Mouse (Mus musculus) heart, embryonic 16.5 days (tissue): ENCODE data around the gene Olfr975. TPM values are rescaled to one million over a fixed set of nuclear protein-coding genes. Genes with fewer than 3 reads are reported as not detected.
"Not testable (repeated sequence)": the region's sequence is repeated elsewhere in the genome, so short reads cannot be mapped to it uniquely, and the experiment has no call there.

ENCODE experiments used
- ATAC-seq: fragments of 200-750 bp; cut with Nextera tagmentation; replicated peaks from 2 replicates; pipeline ENCODE4 v1.8.0; 2017; ENCODE audit warnings: moderate number of reproducible peaks; ENCODE audit not compliant: insufficient read depth, low FRiP score; ENCODE audit errors: extremely low read depth
- H3K27ac ChIP-seq: fragments of 300-500 bp; sonication (generic); 2 replicates; pipeline ENCODE4 v1.5.1; 2014; ENCODE audit warnings: mild to moderate bottlenecking, low read length, control low read depth, moderate library complexity
- H3K27me3 ChIP-seq: fragments of 300-500 bp; sonication (generic); 2 replicates; pipeline ENCODE4 v1.6.1; 2014; ENCODE audit warnings: low read length, mixed read lengths; ENCODE audit not compliant: control insufficient read depth, insufficient read depth
- H3K36me3 ChIP-seq: fragments of 300-500 bp; sonication (generic); 2 replicates; pipeline ENCODE4 v1.6.1; 2014; ENCODE audit not compliant: control insufficient read depth, insufficient read depth
- H3K4me1 ChIP-seq: fragments of 300-500 bp; sonication (generic); 2 replicates; pipeline ENCODE4 v1.6.1; 2014; ENCODE audit warnings: low read length, mixed read lengths; ENCODE audit not compliant: control insufficient read depth, insufficient read depth
- H3K4me2 ChIP-seq: fragments of 300-500 bp; sonication (generic); 2 replicates; pipeline ENCODE4 v1.6.1; 2014; ENCODE audit warnings: low read depth, mild to moderate bottlenecking, control low read depth, low read length
- H3K4me3 ChIP-seq: fragments of 300-500 bp; sonication (generic); 2 replicates; pipeline ENCODE4 v1.5.1; 2014; ENCODE audit warnings: mild to moderate bottlenecking, control low read depth, low read length
- H3K9ac ChIP-seq: fragments of 300-500 bp; sonication (generic); 2 replicates; pipeline ENCODE4 v1.6.1; 2014; ENCODE audit warnings: low read length, control low read depth
- H3K9me3 ChIP-seq: fragments of 300-500 bp; sonication (generic); replicated peaks from 2 replicates; pipeline ENCODE4 v1.6.1; 2016; ENCODE audit warnings: low read length; ENCODE audit not compliant: control insufficient read depth
- WGBS: fragments of 180-500 bp; shearing (Covaris S2); extraction: QIAGEN DNeasy Blood & Tissue Kit; methylation state at CpG from one replicate; pipeline ENCODE4 v1.1.7; 2014; 5-methylcytosine and 5-hydroxymethylcytosine counted together
- polyA plus RNA-seq: library from polyadenylated mRNA; unstranded; fragments of >200 nt; fragmentation: Nextera tagmentation; extraction: Ambion mirVana; gene quantifications from 2 replicates; pipeline ENCODE4 v1.2.1, GENCODE M21; 2015

Olfr975 gene
- not detected in 2 replicates for polyA plus RNA-seq

DNA sequence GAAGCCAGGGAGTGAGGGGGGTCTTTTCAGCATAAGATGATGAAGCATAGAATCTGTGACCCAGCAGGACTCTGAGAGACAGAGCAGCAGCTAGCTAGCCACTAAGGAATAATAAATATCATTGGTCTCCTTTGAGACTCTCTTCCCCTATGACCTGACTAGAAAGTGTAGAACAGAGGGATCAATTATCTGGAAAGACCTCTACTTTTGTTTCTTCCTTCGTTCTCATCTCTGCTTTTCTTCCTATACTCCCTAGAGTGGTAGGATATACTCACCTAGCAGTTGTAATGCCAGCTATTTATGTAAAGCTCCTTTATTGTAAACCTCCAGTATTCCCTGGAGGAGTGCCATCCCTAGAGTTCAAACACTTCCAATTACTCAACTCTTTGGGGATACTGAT, at the start of gene Olfr975:
Gene Olfr975 (minus strand): TSS at position 101 of the 400 bp plus-strand sequence.
- Histone ChIP-seq H3K4me1 (no peaks in the 10 kb centered on the region), H3K4me2 (no peak within 1 kb of the TSS), H3K36me3 (no peaks in the 10 kb centered on the region), H3K27ac (no peak within 1 kb of the TSS), H3K9me3 (no peaks in the 10 kb centered on the region), H3K27me3 (no peaks in the 10 kb centered on the region), H3K4me3 (no peak within 1 kb of the TSS), H3K9ac (no peak within 1 kb of the TSS)
- no peak for ATAC-seq
- 52% methylated on average over 1 of the region's 1 CpGs for WGBS

DNA sequence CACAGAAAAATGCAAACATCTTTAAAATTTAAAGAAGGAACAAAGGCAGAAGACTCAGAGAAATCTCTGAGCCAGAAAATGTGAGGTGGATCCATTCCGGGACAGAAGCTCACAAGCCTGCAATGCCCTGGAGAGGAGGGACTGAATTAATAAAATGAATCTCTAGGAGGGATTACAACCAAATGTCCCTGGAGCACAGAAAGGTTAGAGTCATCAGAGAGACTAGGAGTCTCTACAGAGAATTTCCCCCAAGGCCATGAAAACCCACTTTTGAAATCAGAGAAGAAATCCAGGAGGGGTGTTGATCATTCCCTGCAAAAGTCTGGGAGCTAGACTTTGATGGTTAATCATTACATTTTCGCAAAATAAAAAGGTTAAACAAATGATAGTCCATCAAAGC, 40.0 kb upstream of the Olfr975 start, which contains the start of gene Olfr978:
Gene Olfr978 (plus strand): TSS at position 301 of the 400 bp plus-strand sequence.
- Histone ChIP-seq H3K9ac (no peak within 1 kb of the TSS), H3K4me3 (no peak within 1 kb of the TSS), H3K4me1 (no peaks in the 10 kb centered on the region), H3K4me2 (no peak within 1 kb of the TSS), H3K27me3 (no peaks in the 10 kb centered on the region), H3K27ac (no peak within 1 kb of the TSS), H3K36me3 (no peaks in the 10 kb centered on the region), H3K9me3 (no peaks in the 10 kb centered on the region)
- WGBS: 84% methylated on average over 2 of the region's 2 CpGs
- no peak for ATAC-seq

DNA sequence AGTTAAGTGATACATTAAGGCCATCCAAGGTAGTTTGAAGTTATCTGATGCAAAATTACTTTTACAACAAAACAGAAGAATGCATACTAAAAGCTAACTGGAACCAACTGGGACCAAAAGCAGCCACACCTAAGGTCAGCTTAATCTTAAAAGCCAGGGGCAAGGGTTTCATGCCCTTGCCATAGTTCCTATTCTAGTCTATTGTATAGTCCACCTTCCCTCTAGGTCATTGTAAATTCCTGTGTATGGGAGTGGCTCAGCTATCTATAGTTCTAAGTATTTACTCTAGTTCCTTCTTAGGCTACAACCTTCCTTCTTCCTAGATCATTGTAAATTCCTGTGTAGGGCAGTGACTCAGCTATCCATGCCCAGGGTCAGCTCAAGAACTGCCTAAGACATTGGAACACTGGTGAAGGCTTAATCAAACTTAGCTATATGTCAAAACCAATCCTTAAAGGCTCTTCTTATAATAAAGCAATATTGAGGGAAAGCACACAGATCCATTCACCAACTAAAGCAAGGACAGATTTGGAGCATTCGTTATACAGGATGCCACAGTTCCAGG, 24.8 kb upstream of the Olfr975 start:
- WGBS: 71% methylated on average over 1 of the region's 1 CpGs
- H3K9me3 ChIP-seq, H3K4me3 ChIP-seq, ATAC-seq, H3K27me3 ChIP-seq, H3K36me3 ChIP-seq, H3K27ac ChIP-seq, H3K9ac ChIP-seq, H3K4me1 ChIP-seq, H3K4me2 ChIP-seq: not testable (repeated sequence)

DNA sequence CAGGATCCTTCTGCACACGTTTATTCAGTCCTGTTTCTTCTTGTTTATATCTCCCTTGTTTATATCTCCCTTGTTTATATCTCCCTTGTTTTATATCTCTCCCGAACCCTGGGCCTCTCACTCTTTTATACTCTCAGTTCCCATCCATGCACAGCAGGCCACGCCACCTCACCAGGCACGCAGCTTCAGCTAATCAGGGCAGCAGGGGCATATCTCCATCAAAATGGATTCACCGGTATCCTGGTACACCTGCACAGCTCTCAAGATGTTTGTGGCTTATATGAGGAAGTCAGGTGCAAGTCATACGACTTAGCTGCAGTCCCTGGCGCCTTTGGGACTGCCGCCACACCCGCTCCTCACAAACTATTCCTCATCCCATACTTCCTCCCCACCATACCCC, 9.2 kb upstream of the Olfr975 start, which contains the start of gene Olfr976:
Gene Olfr976 (minus strand): TSS at position 101 of the 400 bp plus-strand sequence.
- not testable (repeated sequence) for ATAC-seq, H3K36me3 ChIP-seq, H3K9me3 ChIP-seq, H3K9ac ChIP-seq, H3K27ac ChIP-seq, H3K4me2 ChIP-seq, H3K4me3 ChIP-seq, H3K4me1 ChIP-seq, H3K27me3 ChIP-seq
- 68% methylated on average over 6 of the region's 9 CpGs for WGBS

DNA sequence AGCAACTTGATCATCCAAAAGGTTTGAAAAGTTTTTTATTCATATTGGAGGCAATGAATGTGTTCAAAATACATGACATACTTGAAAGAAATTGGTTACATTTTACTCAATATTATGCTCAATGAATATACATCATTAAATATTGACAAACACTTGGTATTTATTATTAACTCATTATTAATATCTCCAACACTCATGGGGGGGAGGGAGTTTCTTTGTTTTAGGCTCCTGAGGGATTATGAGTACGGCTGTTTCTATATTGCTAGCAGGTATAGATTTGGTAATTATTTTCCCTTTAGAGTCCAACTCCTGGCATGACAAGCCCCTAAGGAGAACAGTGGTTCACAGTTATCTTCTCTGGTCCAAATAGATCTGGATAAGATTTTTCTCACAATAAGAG, 14.6 kb downstream of the Olfr975 start, which contains the start of gene Olfr974:
Gene Olfr974 (plus strand): TSS at position 301 of the 400 bp plus-strand sequence.
- H3K4me1 ChIP-seq: no peaks in the 10 kb centered on the region
- no peak for ATAC-seq
- H3K9me3 ChIP-seq: no peaks in the 10 kb centered on the region
- H3K9ac ChIP-seq: no peak within 1 kb of the TSS
- H3K4me2 ChIP-seq: no peak within 1 kb of the TSS
- no peaks in the 10 kb centered on the region for H3K27me3 ChIP-seq
- no peak within 1 kb of the TSS for H3K4me3 ChIP-seq
- H3K36me3 ChIP-seq: no peaks in the 10 kb centered on the region
- H3K27ac ChIP-seq: no peak within 1 kb of the TSS
- 82% methylated on average over 1 of the region's 1 CpGs for WGBS

DNA sequence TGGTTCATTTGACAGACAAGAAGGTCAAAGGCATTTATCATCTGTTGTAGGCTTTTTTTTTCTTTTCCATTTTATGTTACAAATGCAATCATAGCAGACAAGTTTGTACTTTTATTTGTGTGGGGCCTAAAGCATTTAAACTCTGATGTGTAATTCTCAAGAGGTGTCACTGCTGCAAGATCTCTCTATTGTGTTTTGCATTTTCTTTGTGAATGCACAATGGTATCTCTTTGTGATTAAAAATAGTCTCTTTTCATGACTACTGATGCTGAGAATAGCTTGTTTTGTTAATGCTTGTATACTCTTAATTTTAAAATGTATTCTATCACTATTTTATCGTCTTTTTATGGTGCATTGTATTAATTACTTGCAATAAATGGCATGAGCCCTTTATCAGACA, 23.0 kb downstream of the Olfr975 start:
- H3K27me3 ChIP-seq, H3K4me2 ChIP-seq, H3K27ac ChIP-seq, ATAC-seq, H3K36me3 ChIP-seq, H3K9me3 ChIP-seq, H3K4me1 ChIP-seq, H3K9ac ChIP-seq, H3K4me3 ChIP-seq: not testable (repeated sequence)
- WGBS: 49% methylated on average over 1 of the region's 1 CpGs

DNA sequence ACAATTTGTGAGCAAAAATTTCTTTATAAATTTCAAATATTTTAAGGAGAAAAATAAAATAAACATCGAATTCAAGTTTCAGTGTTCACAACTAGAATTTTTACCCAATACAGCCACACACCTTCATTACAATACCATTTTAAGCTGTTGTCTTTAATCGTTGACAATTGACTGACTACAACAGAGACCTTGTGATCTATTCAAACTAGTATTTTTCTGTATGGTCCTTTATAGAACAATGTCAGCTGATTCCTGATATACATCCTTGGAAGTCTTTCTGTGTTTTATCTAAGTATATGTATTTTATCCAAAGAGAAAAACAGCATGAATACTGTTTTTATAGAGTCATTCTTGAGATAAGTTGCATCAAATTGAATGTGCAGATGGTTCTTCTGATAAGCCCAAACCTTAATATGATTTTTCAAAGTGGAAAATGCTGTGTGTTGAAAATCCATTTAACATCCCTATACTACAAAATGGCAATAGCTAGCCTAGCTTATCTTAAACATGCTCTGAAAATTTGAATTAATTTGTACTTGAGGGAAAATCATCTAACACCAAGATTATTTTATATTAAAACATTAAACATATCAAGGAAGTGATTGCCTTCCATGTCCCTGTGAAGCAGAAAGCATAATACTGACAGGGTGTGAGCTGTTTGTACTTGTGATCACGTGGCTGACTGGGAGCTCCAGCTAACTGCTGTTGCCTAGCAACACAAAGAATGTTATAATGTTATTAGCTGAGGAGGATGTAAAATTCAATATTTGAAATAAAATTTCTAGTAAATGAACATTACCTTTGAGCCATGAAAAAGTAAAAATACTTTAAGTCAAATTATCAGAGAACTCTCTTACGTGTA, 23.6 kb downstream of the Olfr975 start:
- not testable (repeated sequence) for H3K36me3 ChIP-seq, H3K9me3 ChIP-seq, H3K4me1 ChIP-seq, H3K9ac ChIP-seq, H3K4me3 ChIP-seq, H3K27me3 ChIP-seq, H3K4me2 ChIP-seq, H3K27ac ChIP-seq, ATAC-seq
- no CpG with 5 or more reads among the region's 4 CpGs for WGBS

DNA sequence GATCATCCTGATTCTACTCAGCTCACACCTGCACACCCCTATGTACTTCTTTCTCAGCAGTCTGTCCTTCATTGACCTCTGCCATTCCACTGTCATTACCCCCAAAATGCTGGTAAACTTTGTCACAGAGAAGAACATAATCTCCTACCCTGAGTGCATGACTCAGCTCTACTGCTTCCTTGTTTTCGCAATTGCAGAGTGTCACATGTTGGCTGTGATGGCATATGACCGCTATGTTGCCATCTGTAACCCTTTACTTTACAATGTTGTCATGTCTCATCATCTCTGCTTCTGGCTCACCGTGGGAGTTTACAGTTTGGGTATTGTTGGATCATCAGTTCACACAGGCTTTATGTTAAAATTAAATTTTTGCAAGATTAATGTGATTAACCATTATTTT, 41.9 kb downstream of the Olfr975 start:
- H3K27me3 ChIP-seq: no peaks in the 10 kb centered on the region
- no peak overlapping the region for H3K9ac ChIP-seq
- WGBS: 67% methylated on average over 3 of the region's 3 CpGs
- H3K9me3 ChIP-seq: no peaks in the 10 kb centered on the region
- H3K4me3 ChIP-seq: no peak overlapping the region
- ATAC-seq: no peak
- H3K27ac ChIP-seq: no peak overlapping the region
- no peak overlapping the region for H3K4me2 ChIP-seq
- no peaks in the 10 kb centered on the region for H3K36me3 ChIP-seq
- H3K4me1 ChIP-seq: no peaks in the 10 kb centered on the region

DNA sequence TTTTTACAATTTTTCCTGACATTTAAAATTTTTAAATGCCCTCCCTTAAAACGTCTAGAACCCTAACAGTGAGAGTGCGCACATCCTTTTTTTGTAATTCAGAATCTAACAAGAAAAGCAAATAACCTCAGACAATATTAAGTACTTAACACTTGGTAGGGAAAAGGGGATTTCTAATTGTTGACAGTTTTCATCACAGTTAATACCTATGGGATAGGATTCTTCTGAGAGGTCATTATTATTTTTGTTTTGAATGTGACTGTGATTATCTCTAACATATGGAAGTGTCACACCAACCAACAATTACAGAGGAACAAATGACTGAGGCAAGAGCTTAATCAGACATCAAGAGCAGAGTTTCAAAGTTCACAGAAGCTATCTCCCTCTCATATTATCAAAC, 44.8 kb downstream of the Olfr975 start, which contains the start of gene Olfr229:
Gene Olfr229 (plus strand): TSS at position 301 of the 400 bp plus-strand sequence.
- H3K27ac ChIP-seq: no peak within 1 kb of the TSS
- no peak within 1 kb of the TSS for H3K4me2 ChIP-seq
- no peak within 1 kb of the TSS for H3K4me3 ChIP-seq
- H3K27me3 ChIP-seq: no peaks in the 10 kb centered on the region
- H3K36me3 ChIP-seq: no peaks in the 10 kb centered on the region
- H3K9me3 ChIP-seq: no peaks in the 10 kb centered on the region
- WGBS: 68% methylated on average over 2 of the region's 2 CpGs
- ATAC-seq: no peak
- H3K4me1 ChIP-seq: no peaks in the 10 kb centered on the region
- H3K9ac ChIP-seq: no peak within 1 kb of the TSS
